Mouse (Mus musculus) hindbrain, embryonic 12.5 days (tissue): ENCODE data around the gene Sept11. TPM values are rescaled to one million over a fixed set of nuclear protein-coding genes. Genes with fewer than 3 reads are reported as not detected.

Experiments used
- ATAC-seq: fragments of 200-750 bp; cut with Nextera tagmentation; 2 replicates; pipeline ENCODE4 v1.8.0; 2017; ENCODE audit warnings: moderate TSS enrichment; ENCODE audit not compliant: low FRiP score
- H3K27ac ChIP-seq: fragments of 300-500 bp; sonication (generic); 2 replicates; pipeline ENCODE4 v1.5.1; 2016; ENCODE audit warnings: mild to moderate bottlenecking
- H3K27me3 ChIP-seq: fragments of 300-500 bp; sonication (generic); 2 replicates; pipeline ENCODE4 v1.6.1; 2016; ENCODE audit warnings: mild to moderate bottlenecking
- H3K36me3 ChIP-seq: fragments of 300-500 bp; sonication (generic); 2 replicates; pipeline ENCODE4 v1.6.1; 2016; ENCODE audit warnings: mild to moderate bottlenecking
- H3K4me1 ChIP-seq: fragments of 300-500 bp; sonication (generic); 2 replicates; pipeline ENCODE4 v1.6.1; 2016
- H3K4me2 ChIP-seq: fragments of 300-500 bp; sonication (generic); replicated peaks from 2 replicates; pipeline ENCODE4 v1.6.1; 2016; ENCODE audit warnings: mild to moderate bottlenecking
- H3K4me3 ChIP-seq: fragments of 300-500 bp; sonication (generic); 2 replicates; pipeline ENCODE4 v1.5.1; 2016; ENCODE audit warnings: mild to moderate bottlenecking
- H3K9ac ChIP-seq: fragments of 300-500 bp; sonication (generic); 2 replicates; pipeline ENCODE4 v1.6.1; 2016; ENCODE audit warnings: mild to moderate bottlenecking, moderate library complexity
- H3K9me3 ChIP-seq: fragments of 300-500 bp; sonication (generic); replicated peaks from 2 replicates; pipeline ENCODE4 v1.6.1; 2016; ENCODE audit warnings: mild to moderate bottlenecking
- WGBS: fragments of 180-500 bp; shearing (Covaris S2); methylation state at CpG from one replicate; pipeline ENCODE4 v1.1.7; 2016; 5-methylcytosine and 5-hydroxymethylcytosine counted together
- polyA plus RNA-seq: library from polyadenylated mRNA; unstranded; fragments of >200 nt; fragmentation: Nextera tagmentation; extraction: Ambion mirVana; gene quantifications from 2 replicates; pipeline ENCODE4 v1.2.1, GENCODE M21; 2016

Gene Sept11
- polyA plus RNA-seq, 1 experiment from 2014 or later, result 261 TPM

GRCm38 (mm10) chr5:93098811-93099210 lies 5.6 kb downstream of the Sept11 start:
- no peaks in the 10 kb centered on the region for H3K27me3 ChIP-seq
- no peak for ATAC-seq

GRCm38 (mm10) chr5:93100906-93101305 lies 7.7 kb downstream of the Sept11 start:
- H3K9me3 ChIP-seq, result no peaks in the 10 kb centered on the region
- H3K4me2 ChIP-seq, result no peak overlapping the region
- no peak for ATAC-seq
- no peaks in the 10 kb centered on the region for H3K27me3 ChIP-seq
- H3K9ac ChIP-seq, result no peak overlapping the region
- 69% methylated on average over 4 of the region's 4 CpGs for WGBS
- peaks cover 39% of the 10 kb centered on the region for H3K4me1 ChIP-seq
- no peak overlapping the region for H3K4me3 ChIP-seq
- no peaks in the 10 kb centered on the region for H3K36me3 ChIP-seq
- no peak overlapping the region for H3K27ac ChIP-seq

More at GRCm38 (mm10) chr5:93098811-93099210, 5.6 kb downstream of the Sept11 start:
- no peak overlapping the region for H3K9ac ChIP-seq
- H3K36me3 ChIP-seq, result no peaks in the 10 kb centered on the region
- H3K4me2 ChIP-seq, result no peak overlapping the region
- WGBS, result 73% methylated on average over 14 of the region's 14 CpGs
- H3K4me1 ChIP-seq, result peaks cover 54% of the 10 kb centered on the region
- no peak overlapping the region for H3K4me3 ChIP-seq
- no peaks in the 10 kb centered on the region for H3K9me3 ChIP-seq
- no peak overlapping the region for H3K27ac ChIP-seq

DNA sequence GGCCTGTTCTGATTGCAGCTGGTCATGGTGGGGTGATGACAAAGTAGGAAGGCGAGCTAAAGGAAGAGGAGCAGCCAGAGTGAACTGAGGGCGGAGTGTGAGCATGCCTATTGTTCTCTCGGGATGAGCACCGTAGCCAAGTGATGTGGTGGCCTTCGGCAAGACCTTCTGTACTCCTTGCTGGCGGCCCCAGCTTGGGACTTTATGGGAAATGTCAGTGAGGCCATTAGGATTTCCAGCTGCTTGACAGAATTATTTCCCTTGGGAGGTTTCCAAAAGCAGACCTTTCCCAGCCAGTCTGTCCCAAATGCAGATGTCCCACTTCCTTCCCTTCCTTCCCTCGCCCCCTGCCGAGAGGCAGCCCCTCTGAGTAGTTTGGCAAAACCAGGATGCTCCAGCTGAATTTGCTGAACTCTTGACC lies 8.1 kb downstream of the Sept11 start:
- no peak for ATAC-seq
- H3K36me3 ChIP-seq, result no peaks in the 10 kb centered on the region
- H3K9ac ChIP-seq, result no peak overlapping the region
- H3K27me3 ChIP-seq, result no peaks in the 10 kb centered on the region
- H3K9me3 ChIP-seq, result no peaks in the 10 kb centered on the region
- no peak overlapping the region for H3K27ac ChIP-seq
- H3K4me3 ChIP-seq, result no peak overlapping the region
- WGBS, result 37% methylated on average over 8 of the region's 8 CpGs
- no peak overlapping the region for H3K4me2 ChIP-seq
- peaks cover 34% of the 10 kb centered on the region for H3K4me1 ChIP-seq

DNA sequence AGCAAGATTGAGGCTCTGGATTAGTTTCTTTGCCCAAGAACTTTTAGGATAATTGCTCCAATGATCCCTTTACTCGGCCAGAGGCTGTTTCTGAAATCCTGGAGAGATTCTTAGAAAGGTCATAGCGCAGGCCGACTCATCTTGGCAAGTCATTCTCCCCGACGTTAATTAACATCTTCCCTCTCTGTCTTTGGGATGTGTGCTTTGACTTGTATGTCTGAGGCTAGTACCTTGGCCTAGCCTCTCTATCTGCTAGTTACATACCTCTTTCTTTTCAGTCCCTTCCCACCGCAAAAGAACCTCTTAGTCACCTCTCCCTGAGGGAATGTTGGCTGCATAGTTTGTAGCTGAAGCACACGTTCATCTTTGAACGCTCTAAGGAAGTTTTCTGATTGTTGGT lies 10.4 kb downstream of the Sept11 start:
- no peaks in the 10 kb centered on the region for H3K27me3 ChIP-seq
- 86% methylated on average over 8 of the region's 8 CpGs for WGBS
- no peak overlapping the region for H3K27ac ChIP-seq
- no peak for ATAC-seq
- H3K4me1 ChIP-seq, result peaks cover 14% of the 10 kb centered on the region
- no peak overlapping the region for H3K4me3 ChIP-seq
- no peak overlapping the region for H3K4me2 ChIP-seq
- no peak overlapping the region for H3K9ac ChIP-seq
- no peaks in the 10 kb centered on the region for H3K36me3 ChIP-seq
- H3K9me3 ChIP-seq, result no peaks in the 10 kb centered on the region

GRCm38 (mm10) chr5:93104987-93105823 lies 12.0 kb downstream of the Sept11 start:
- H3K36me3 ChIP-seq, result 0 out of 2 replicates have a peak, but pooled peaks cover 6% of the 10 kb centered on the region
- ATAC-seq, result no peak
- H3K27me3 ChIP-seq, result no peaks in the 10 kb centered on the region
- no peaks in the 10 kb centered on the region for H3K9me3 ChIP-seq
- H3K4me2 ChIP-seq, result no peak overlapping the region
- peaks cover 11% of the 10 kb centered on the region for H3K4me1 ChIP-seq
- H3K27ac ChIP-seq, result no peak overlapping the region
- 74% methylated on average over 4 of the region's 5 CpGs for WGBS
- H3K9ac ChIP-seq, result no peak overlapping the region
- H3K4me3 ChIP-seq, result no peak overlapping the region

GRCm38 (mm10) chr5:93106048-93106447 lies 12.8 kb downstream of the Sept11 start:
- H3K4me3 ChIP-seq, result no peak overlapping the region
- H3K9ac ChIP-seq, result no peak overlapping the region
- peaks cover 15% of the 10 kb centered on the region; the same call in 1 of the 2 replicates for H3K36me3 ChIP-seq
- H3K27ac ChIP-seq, result no peak overlapping the region
- ATAC-seq, result no peak
- no peaks in the 10 kb centered on the region for H3K9me3 ChIP-seq
- no peak overlapping the region for H3K4me2 ChIP-seq
- H3K4me1 ChIP-seq, result peaks cover 8% of the 10 kb centered on the region
- no peaks in the 10 kb centered on the region for H3K27me3 ChIP-seq
- WGBS, result 92% methylated on average over 4 of the region's 4 CpGs

DNA sequence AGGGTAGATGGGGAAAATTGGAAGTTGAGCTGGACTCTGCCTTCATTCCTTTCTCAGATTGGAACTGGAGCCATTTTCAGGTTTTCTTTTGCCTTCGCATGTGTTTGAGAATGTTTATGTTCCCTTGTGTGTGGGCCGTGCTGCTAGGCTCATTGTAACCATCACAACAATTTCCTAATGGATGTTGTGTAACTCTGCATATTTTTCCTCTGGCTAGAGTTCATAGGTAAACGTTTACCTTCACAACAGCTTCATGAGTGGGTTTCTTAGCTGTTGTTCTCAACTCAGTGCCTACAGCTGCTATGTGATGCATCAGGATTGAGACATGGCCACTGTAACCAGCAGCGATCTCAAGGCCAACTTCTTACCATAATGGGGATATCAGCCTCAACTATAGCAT lies 15.5 kb downstream of the Sept11 start:
- no peak overlapping the region for H3K9ac ChIP-seq
- WGBS, result 95% methylated on average over 4 of the region's 4 CpGs
- no peak overlapping the region for H3K4me3 ChIP-seq
- H3K4me1 ChIP-seq, result no peaks in the 10 kb centered on the region
- ATAC-seq, result no peak
- peaks cover 15% of the 10 kb centered on the region; the same call in 1 of the 2 replicates for H3K36me3 ChIP-seq
- no peak overlapping the region for H3K4me2 ChIP-seq
- H3K27me3 ChIP-seq, result no peaks in the 10 kb centered on the region
- no peaks in the 10 kb centered on the region for H3K9me3 ChIP-seq
- no peak overlapping the region for H3K27ac ChIP-seq

GRCm38 (mm10) chr5:93109555-93109954 lies 16.3 kb downstream of the Sept11 start:
- ATAC-seq, result no peak
- Histone ChIP-seq H3K27ac (no peak overlapping the region), H3K27me3 (no peaks in the 10 kb centered on the region), H3K4me3 (no peak overlapping the region), H3K9ac (no peak overlapping the region), H3K36me3 (peaks cover 15% of the 10 kb centered on the region; the same call in 1 of the 2 replicates), H3K9me3 (no peaks in the 10 kb centered on the region), H3K4me2 (no peak overlapping the region), H3K4me1 (peaks cover 2% of the 10 kb centered on the region; the same call in 1 of the 2 replicates)
- WGBS, result 83% methylated on average over 2 of the region's 2 CpGs

DNA sequence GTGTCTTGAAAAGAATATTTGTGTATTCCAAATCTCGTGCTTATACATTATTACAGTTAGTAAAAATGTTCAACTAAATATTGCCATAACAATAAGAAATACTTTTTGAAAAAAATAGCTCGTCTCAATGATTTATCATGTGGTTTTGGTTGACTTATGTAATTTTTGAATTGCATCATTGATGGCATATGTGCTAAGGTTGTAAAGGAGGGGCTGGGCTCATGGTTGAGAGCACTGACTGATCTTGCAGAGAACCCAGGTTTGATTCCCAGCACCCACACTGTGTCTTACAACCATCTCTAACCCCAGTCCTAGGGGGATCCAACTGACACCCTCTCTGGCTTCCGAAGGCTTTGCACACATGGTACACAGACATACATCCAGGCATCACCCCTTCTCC lies 19.1 kb downstream of the Sept11 start:
- no peak overlapping the region for H3K4me2 ChIP-seq
- peaks cover 15% of the 10 kb centered on the region; the same call in 1 of the 2 replicates for H3K36me3 ChIP-seq
- H3K4me1 ChIP-seq, result peaks cover 8% of the 10 kb centered on the region
- ATAC-seq, result no peak
- no peak overlapping the region for H3K9ac ChIP-seq
- no peaks in the 10 kb centered on the region for H3K9me3 ChIP-seq
- WGBS, result 93% methylated on average over 3 of the region's 3 CpGs
- H3K27me3 ChIP-seq, result no peaks in the 10 kb centered on the region
- H3K27ac ChIP-seq, result no peak overlapping the region
- H3K4me3 ChIP-seq, result no peak overlapping the region

- H3K27me3 ChIP-seq, result no peaks in the 10 kb centered on the region
- H3K4me2 ChIP-seq, result no peak overlapping the region
- no peak overlapping the region for H3K4me3 ChIP-seq
- H3K4me1 ChIP-seq, result peaks cover 8% of the 10 kb centered on the region
- no peak overlapping the region for H3K27ac ChIP-seq
- no peak for ATAC-seq
- 86% methylated on average over 5 of the region's 5 CpGs for WGBS
- H3K9me3 ChIP-seq, result no peaks in the 10 kb centered on the region
- H3K36me3 ChIP-seq, result peaks cover 15% of the 10 kb centered on the region; the same call in 1 of the 2 replicates
- H3K9ac ChIP-seq, result no peak overlapping the region
These were observed 20.3 kb downstream of the Sept11 start for GRCm38 (mm10) chr5:93113517-93113916.

DNA sequence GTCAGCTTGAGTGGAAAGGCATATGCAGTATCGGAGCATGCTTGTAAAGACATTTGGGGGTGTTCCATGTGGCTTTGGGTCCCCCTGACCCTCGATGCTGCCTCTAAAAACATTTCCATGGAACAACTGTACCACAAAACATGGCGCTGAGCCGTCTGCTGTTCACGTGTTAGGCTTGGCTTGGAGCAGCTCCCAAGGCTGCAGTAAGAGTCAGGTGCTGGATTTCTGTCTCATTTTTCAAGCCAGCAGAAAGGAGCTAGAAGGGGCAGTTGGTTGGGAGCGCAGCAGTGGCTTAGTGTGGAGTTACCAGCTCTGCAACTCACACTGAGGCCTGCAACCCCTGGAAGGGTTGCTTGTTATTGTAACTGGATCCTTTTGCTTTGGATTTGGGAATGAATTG lies 21.3 kb downstream of the Sept11 start:
- no peak overlapping the region for H3K9ac ChIP-seq
- H3K4me3 ChIP-seq, result no peak overlapping the region
- no peaks in the 10 kb centered on the region for H3K9me3 ChIP-seq
- no peak overlapping the region for H3K4me2 ChIP-seq
- H3K4me1 ChIP-seq, result peaks cover 8% of the 10 kb centered on the region
- peak overlapping the region; percentile 53 for H3K27ac ChIP-seq
- no peak for ATAC-seq
- no peaks in the 10 kb centered on the region for H3K27me3 ChIP-seq
- peaks cover 15% of the 10 kb centered on the region; the same call in 1 of the 2 replicates for H3K36me3 ChIP-seq
- WGBS, result 66% methylated on average over 6 of the region's 6 CpGs

DNA sequence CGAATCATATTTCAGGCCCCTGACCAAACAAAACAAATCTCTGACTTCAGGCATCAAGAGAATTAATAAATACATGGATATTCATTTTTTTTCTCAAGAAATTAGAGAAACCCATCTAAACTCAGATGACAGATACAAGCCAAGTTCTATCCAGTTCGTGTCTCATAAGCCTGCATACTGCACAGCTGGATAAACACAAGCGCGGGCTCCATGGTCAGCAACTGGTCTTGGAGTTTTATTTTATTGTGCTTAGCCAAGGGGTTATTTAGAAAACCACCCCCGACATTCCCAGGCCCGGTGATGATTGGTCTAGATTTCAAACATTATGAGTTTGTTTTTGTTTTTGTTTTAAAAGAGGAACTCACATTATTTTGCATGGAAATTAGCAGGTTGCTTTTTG lies 21.8 kb downstream of the Sept11 start:
- H3K9ac ChIP-seq, result no peak overlapping the region
- no peaks in the 10 kb centered on the region for H3K27me3 ChIP-seq
- peaks cover 10% of the 10 kb centered on the region; the same call in 1 of the 2 replicates for H3K36me3 ChIP-seq
- H3K27ac ChIP-seq, result no peak overlapping the region; the same call in 1 of the 2 replicates
- H3K4me1 ChIP-seq, result peaks cover 8% of the 10 kb centered on the region
- no peak overlapping the region for H3K4me3 ChIP-seq
- no peak overlapping the region for H3K4me2 ChIP-seq
- WGBS, result 77% methylated on average over 6 of the region's 6 CpGs
- no peaks in the 10 kb centered on the region for H3K9me3 ChIP-seq
- no peak for ATAC-seq

DNA sequence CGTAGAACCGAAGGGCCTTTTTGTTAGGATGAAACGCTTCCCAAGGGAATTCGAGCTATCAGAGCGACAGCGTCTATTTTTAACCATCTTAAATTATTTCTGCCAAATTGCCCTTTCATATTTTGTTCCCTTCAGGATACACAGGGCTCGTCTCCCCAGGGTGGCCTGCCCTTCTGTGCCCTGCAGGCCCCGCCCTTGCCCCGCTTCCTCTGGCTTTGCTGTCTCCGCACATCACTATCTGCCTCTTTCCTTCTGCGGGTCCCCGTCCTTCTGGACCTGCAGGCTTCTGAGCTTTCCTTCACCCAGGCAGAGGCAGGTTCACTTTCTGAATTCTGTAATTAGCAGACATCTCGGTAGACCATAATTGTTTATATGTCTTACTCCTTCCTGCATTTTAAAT lies 22.6 kb downstream of the Sept11 start:
- no peaks in the 10 kb centered on the region for H3K9me3 ChIP-seq
- H3K4me2 ChIP-seq, result no peak overlapping the region
- WGBS, result 79% methylated on average over 13 of the region's 13 CpGs
- peaks cover 2% of the 10 kb centered on the region; the same call in 1 of the 2 replicates for H3K36me3 ChIP-seq
- no peak for ATAC-seq
- no peak overlapping the region for H3K9ac ChIP-seq
- no peak overlapping the region for H3K4me3 ChIP-seq
- peaks cover 10% of the 10 kb centered on the region for H3K4me1 ChIP-seq
- no peaks in the 10 kb centered on the region for H3K27me3 ChIP-seq
- H3K27ac ChIP-seq, result no peak overlapping the region
